Mouse (Mus musculus): ENCODE data around the gene Ngp. TPM values are rescaled to one million over a fixed set of nuclear protein-coding genes. Genes with fewer than 3 reads are reported as not detected.
A peak's percentile ranks its signal among the peaks of the same experiment; 100 is the strongest.
"Not testable (repeated sequence)": the region's sequence is repeated elsewhere in the genome, so short reads cannot be mapped to it uniquely, and the experiment has no call there.

Ngp gene
- total RNA-seq (2015) (1,024 and 1,594 TPM in 2 replicates), total RNA-seq (2017) (354 and 557 TPM in 2 replicates)

DNA sequence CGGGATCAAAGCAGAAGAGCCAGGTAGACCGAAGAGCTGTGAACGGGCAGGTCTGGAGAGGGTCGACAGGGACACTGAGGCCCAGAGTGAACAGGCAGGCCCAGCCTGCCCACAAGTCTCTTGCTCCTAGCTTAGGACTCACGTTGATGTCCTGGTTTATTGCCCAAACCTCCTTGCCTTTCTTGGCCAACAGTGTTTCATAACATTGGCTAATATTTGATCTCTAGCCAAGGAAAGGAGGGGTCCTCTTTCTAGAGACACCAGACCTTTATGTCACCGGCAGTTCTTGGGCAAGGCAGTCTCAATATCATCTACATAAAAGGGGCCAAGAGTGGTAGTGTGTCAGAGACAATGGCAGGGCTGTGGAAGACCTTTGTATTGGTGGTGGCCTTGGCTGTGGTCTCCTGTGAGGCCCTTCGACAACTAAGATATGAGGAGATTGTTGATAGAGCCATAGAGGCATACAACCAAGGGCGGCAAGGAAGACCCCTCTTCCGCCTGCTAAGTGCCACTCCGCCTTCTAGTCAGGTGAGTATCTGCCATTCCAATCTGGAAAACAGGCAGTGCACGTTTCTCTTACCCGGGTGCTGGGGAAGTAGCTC lies at the start of gene Ngp:
Gene Ngp (plus strand): TSS at position 237 of the 602 bp plus-strand sequence.
- ATAC-seq (replicated peaks; ENCODE audit: poor library complexity): peak; percentile 62

DNA sequence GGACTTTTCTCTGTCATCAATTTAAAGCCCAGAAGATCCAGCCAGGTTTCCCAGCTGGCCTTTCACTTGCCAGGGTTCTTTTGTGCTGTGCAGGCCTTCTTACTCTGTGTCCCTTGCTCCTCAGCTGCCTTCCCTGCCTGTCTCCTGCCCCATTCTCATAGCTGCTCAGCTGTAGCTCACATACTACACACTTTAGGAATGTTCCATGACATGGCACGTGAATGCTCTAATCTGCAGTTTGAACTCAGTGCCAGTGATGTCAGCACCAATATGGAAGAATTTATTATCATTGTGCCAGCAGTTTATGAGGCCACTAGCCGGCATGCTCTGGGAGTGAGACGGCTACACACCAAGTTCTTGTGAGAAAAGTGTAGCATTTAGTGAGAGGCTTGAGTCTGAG lies 49.7 kb upstream of the Ngp start:
- ATAC-seq (replicated peaks; ENCODE audit: poor library complexity): no peak

GRCm38 (mm10) chr9:110373871-110374270 lies 45.7 kb upstream of the Ngp start:
- no peak for ATAC-seq (replicated peaks; ENCODE audit: poor library complexity)

- ATAC-seq (replicated peaks; ENCODE audit: poor library complexity): no peak
Measured at GRCm38 (mm10) chr9:110375668-110376067, 43.9 kb upstream of the Ngp start.

DNA sequence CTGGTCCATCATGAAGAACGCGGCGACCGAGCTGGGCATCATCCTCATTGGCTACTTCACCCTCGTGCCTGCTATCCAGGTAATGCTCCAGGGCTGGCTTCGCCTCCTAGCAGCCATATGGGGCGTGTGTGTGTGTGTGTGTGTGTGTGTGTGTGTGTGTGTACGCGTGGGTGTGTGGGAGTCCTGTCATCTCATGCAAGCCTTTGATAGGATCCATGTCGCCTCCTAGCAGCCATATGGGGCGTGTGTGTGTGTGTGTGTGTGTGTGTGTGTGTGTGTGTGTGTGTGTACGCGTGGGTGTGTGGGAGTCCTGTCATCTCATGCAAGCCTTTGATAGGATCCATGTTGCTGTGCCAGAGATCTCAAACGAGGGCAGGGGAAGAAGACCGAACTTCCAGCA lies 41.9 kb upstream of the Ngp start:
- not testable (repeated sequence) for ATAC-seq (replicated peaks; ENCODE audit: poor library complexity)

GRCm38 (mm10) chr9:110379361-110379760 lies 40.2 kb upstream of the Ngp start:
- no peak for ATAC-seq (replicated peaks; ENCODE audit: poor library complexity)

DNA sequence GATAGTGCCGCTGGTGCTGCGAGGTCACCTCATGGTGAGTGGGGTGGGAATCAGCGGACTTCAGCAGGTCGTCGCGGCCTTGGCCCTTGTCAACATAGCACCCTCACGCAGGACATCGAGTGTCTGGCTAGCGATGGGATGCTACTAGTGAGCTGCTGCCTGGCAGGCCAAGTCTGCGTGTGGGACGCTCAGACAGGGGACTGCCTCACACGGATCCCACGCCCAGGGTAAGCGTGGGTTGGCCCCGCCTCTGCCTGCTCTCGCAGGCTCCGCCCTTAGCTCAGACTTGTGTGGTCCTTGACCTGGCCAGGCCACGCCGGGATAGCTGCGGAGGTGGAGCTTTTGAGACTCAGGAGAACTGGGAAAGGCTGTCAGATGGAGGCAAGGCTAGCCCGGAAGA lies 38.9 kb upstream of the Ngp start:
- no peak for ATAC-seq (replicated peaks; ENCODE audit: poor library complexity)

DNA sequence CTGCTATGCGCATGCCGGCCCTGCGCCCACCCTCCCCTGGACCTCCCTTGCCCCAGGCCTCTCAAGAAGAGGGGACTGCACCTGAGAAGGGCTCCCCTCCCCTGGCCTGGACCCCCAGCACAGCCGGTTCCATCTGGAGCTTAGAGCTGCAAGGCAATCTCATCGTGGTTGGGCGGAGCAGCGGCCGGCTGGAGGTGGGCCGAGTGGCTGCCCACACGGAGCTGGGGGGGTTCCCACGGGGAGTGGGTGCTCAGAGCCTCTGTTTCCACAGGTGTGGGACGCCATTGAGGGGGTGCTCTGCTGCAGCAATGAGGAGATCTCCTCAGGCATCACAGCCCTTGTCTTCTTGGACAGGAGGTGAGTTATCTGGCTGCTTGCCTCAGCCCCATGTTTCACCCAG lies 38.3 kb upstream of the Ngp start:
- no peak for ATAC-seq (replicated peaks; ENCODE audit: poor library complexity)

DNA sequence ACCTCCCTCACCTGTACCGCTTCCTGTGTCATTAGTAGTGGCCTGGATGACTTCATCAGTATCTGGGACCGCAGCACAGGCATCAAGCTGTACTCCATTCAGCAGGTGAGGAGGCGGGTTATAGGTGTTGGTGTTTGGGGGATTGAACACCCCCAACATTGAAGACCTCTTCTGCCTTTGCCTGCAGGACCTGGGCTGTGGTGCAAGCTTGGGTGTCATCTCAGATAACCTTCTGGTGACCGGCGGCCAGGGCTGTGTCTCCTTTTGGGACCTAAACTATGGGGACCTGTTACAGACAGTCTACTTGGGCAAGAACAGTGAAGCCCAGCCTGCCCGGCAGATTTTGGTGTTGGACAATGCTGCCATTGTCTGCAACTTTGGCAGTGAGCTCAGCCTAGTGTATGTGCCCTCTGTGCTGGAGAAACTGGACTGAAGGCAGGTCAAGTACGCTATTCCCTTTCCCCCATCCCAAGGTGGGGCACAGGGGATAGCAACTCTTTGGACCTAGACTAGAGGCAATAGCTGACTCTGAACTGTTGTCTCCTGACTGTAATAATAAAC lies 35.1 kb upstream of the Ngp start:
- ATAC-seq (replicated peaks; ENCODE audit: poor library complexity): no peak

GRCm38 (mm10) chr9:110388011-110388410 lies 31.5 kb upstream of the Ngp start:
- ATAC-seq (replicated peaks; ENCODE audit: poor library complexity): no peak

DNA sequence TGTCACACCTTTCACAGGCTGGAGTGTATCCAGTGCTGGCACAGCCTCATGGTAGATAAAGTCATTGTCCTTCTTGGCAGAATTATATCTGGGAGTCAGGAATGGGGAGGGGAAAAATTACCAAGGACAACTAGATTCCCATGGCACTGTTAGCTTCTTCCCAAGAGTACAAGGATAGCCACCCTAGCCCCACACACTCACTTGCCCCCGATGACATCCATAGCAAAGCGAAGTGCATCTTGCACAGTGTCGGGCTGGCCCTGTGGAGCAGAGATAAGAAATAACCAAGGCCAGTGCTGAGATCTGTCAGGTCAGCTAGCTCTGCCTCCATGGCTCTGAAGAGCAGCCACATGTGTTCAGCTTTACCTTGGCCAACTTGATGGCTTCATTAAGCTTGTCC lies 28.7 kb upstream of the Ngp start:
- no peak for ATAC-seq (replicated peaks; ENCODE audit: poor library complexity)

GRCm38 (mm10) chr9:110393295-110393694 lies 26.3 kb upstream of the Ngp start:
- ATAC-seq (replicated peaks; ENCODE audit: poor library complexity): no peak

DNA sequence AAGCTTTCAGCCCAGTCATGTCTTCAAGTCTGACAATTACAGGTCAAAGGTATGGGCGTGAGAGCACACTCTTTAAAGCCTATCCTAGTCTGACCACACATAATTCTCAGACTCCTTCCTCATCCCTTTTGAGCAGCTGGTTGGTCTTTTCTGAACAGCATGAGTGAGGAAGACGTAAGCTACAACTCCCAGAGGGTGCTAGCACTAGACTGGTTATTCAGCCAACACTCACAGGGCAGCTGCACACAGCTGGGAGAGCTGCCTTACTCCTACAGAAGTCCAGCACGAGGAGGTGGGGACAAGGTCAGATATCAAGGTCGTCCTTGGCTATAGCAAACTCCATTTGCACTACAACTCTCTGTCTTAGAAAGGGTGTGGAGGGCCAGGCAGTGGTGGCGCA lies 18.9 kb upstream of the Ngp start:
- ATAC-seq (replicated peaks; ENCODE audit: poor library complexity): no peak

- no peak for ATAC-seq (replicated peaks; ENCODE audit: poor library complexity)
Measured at GRCm38 (mm10) chr9:110402731-110403130, 16.8 kb upstream of the Ngp start.

DNA sequence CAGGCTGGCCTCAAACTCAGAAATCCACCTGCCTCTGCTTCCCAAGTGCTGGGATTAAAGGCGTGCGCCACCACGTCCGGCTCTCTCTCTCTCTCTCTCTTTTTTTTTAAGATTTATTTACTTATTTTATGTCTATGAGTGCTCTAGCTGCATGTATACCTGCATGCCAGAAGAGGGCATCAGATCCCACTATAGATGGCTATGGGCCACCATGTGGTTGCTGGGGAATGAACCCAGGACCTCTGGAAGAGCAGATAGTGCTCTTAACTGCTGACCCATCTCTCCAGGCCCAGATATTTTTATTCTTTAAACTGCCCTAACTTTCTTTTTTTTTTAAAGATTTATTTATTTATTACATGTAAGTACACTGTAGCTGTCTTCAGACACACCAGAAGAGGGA lies 16.3 kb upstream of the Ngp start:
- not testable (repeated sequence) for ATAC-seq (replicated peaks; ENCODE audit: poor library complexity)

GRCm38 (mm10) chr9:110407311-110408098 lies 12.0 kb upstream of the Ngp start:
- ATAC-seq (replicated peaks; ENCODE audit: poor library complexity): peak; percentile 3; the same call in 1 of the 2 replicates

- peak; percentile 91 for ATAC-seq (replicated peaks; ENCODE audit: poor library complexity)
Measured at GRCm38 (mm10) chr9:110408099-110408773, 11.3 kb upstream of the Ngp start, which contains the start of gene Ptpn23. Gene Ptpn23, minus strand, starts transcription at chr9:110408213.

- ATAC-seq (replicated peaks; ENCODE audit: poor library complexity): peak; percentile 75
Measured at GRCm38 (mm10) chr9:110410908-110411887, 8.3 kb upstream of the Ngp start.

- ATAC-seq (replicated peaks; ENCODE audit: poor library complexity): no peak
Measured at GRCm38 (mm10) chr9:110412926-110413325, 6.6 kb upstream of the Ngp start.

- 0 out of 2 replicates have a peak, but pooled peaks have one; percentile 35 for ATAC-seq (replicated peaks; ENCODE audit: poor library complexity)
Measured at GRCm38 (mm10) chr9:110413785-110414184, 5.8 kb upstream of the Ngp start.

Measured in megakaryocyte progenitor cell, adult 5-6 weeks (primary cell).